Mouse (Mus musculus) hindbrain, embryonic 13.5 days (tissue): ENCODE data around the gene C1rl. TPM values are rescaled to one million over a fixed set of nuclear protein-coding genes. Genes with fewer than 3 reads are reported as not detected.

Experiments used
- ATAC-seq: fragments of 200-750 bp; cut with Nextera tagmentation; 2 replicates; pipeline ENCODE4 v1.8.0; 2017; ENCODE audit warnings: moderate TSS enrichment; ENCODE audit not compliant: low FRiP score
- H3K27ac ChIP-seq: fragments of 300-500 bp; sonication (generic); 2 replicates; pipeline ENCODE4 v1.5.1; 2015; ENCODE audit warnings: inconsistent platforms, mild to moderate bottlenecking, moderate library complexity
- H3K27me3 ChIP-seq: fragments of 300-500 bp; sonication (generic); 2 replicates; pipeline ENCODE4 v1.6.1; 2015; ENCODE audit warnings: mild to moderate bottlenecking, inconsistent platforms
- H3K36me3 ChIP-seq: fragments of 300-500 bp; sonication (generic); 2 replicates; pipeline ENCODE4 v1.6.1; 2015; ENCODE audit warnings: mild to moderate bottlenecking, inconsistent platforms
- H3K4me1 ChIP-seq: fragments of 300-500 bp; sonication (generic); replicated peaks from 2 replicates; pipeline ENCODE4 v1.6.1; 2015; ENCODE audit warnings: inconsistent platforms
- H3K4me2 ChIP-seq: fragments of 300-500 bp; sonication (generic); 2 replicates; pipeline ENCODE4 v1.6.1; 2015; ENCODE audit warnings: inconsistent platforms, mild to moderate bottlenecking, moderate library complexity
- H3K4me3 ChIP-seq: fragments of 300-500 bp; sonication (generic); 2 replicates; pipeline ENCODE4 v1.5.1; 2015; ENCODE audit warnings: mild to moderate bottlenecking, inconsistent platforms
- H3K9ac ChIP-seq: fragments of 300-500 bp; sonication (generic); 2 replicates; pipeline ENCODE4 v1.6.1; 2015; ENCODE audit warnings: mild to moderate bottlenecking, inconsistent platforms
- H3K9me3 ChIP-seq: fragments of 300-500 bp; sonication (generic); 2 replicates; pipeline ENCODE4 v1.6.1; 2016; ENCODE audit warnings: inconsistent platforms
- WGBS: fragments of 180-500 bp; shearing (Covaris S2); methylation state at CpG from one replicate; pipeline ENCODE4 v1.1.7; 2015; 5-methylcytosine and 5-hydroxymethylcytosine counted together
- polyA plus RNA-seq: library from polyadenylated mRNA; unstranded; fragments of >200 nt; fragmentation: Nextera tagmentation; extraction: Ambion mirVana; gene quantifications from 2 replicates; pipeline ENCODE4 v1.2.1, GENCODE M21; 2015

Gene C1rl
- polyA plus RNA-seq = 0.32 TPM in 2 replicates

DNA sequence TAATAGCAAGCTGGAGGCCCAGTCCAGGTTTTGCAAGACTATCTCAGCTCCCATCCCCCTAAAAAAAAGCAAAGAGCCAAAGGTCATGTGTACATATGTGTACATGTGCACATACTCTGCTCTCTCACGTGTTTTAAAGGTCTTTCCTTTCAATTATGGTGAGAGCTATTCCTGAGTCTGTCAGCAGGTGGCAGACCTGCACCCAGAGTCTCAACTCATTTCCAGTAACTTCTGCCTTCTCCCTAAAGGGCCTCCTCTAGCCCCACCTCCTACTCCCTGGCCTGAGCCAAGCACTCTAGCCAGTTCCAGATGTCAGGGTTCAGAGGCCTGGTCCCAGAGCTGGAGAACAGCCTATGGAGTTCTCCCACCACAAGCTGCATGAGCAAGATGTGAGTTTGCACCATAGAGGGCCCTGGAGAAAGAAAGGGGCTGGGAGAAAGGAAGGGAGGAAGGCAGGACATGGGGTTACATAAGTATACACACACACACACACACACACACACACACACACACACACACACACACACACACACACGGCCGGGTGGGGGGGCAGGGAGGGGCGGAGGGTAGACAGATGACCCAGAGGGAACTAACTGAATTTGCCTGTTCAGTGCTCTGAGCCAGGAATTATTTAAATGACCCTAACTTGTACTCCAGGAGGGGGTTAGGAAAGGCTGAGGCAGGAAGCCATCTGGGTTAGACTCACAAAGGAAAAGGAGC, at the start of gene C1rl:
Gene C1rl, plus strand, starts transcription at position 272 of the 720 bp plus-strand sequence.
- Histone ChIP-seq H3K36me3 (no peaks in the 10 kb centered on the region), H3K4me3 (no peak within 1 kb of the TSS), H3K27ac (no peak within 1 kb of the TSS), H3K4me1 (no peaks in the 10 kb centered on the region), H3K4me2 (no peak within 1 kb of the TSS), H3K9ac (no peak within 1 kb of the TSS), H3K27me3 (no peaks in the 10 kb centered on the region), H3K9me3 (no peaks in the 10 kb centered on the region)
- ATAC-seq = peak; percentile 77
- 49% methylated on average over 3 of the region's 4 CpGs for WGBS

DNA sequence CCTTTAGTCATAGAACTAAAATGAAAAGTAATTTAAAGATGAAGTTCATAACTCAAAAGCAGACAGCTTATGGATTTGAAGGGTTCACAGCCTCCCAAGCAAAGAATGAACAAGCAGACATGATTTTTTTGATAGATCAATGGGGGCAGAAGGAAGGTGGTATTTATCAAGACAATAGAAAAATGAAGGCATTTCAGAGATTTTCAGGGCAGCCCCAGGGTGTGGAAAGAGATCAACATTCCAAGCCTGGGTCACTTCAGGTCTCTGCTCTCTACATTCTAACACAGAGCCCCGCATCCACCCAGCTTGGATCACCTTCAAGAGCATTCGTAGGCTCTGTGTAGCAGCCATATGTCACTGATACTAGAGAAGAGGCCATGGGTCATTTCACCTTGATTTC, 49.6 kb upstream of the C1rl start:
- Histone ChIP-seq H3K4me1 (no peaks in the 10 kb centered on the region), H3K4me3 (no peak overlapping the region), H3K27me3 (no peaks in the 10 kb centered on the region), H3K27ac (no peak overlapping the region), H3K9me3 (no peaks in the 10 kb centered on the region), H3K9ac (no peak overlapping the region), H3K4me2 (no peak overlapping the region), H3K36me3 (peaks cover 62% of the 10 kb centered on the region)
- 90% methylated on average over 2 of the region's 2 CpGs for WGBS
- ATAC-seq = no peak

DNA sequence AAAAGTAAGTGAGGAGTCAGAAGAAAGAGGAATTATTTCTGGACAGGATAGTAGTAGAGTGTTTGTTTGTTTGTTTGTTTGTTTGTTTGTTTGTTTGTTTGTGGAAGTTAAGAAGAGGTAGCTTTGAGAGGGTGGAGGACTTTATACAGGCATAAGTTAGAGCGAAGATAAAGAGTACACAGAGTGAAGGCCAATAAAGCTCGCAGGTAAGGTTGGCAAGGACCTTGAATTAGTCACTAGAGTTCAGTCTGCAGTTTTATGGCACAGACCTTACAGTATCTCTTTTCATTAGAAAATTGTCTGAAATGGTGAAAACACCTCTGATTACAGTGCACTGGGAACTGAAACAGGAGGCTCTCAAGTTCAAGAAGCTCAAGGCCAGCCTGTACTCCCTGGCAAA, 46.9 kb upstream of the C1rl start:
- no peak overlapping the region for H3K4me3 ChIP-seq
- peaks cover 66% of the 10 kb centered on the region for H3K36me3 ChIP-seq
- no peaks in the 10 kb centered on the region for H3K27me3 ChIP-seq
- no peak overlapping the region for H3K9ac ChIP-seq
- H3K27ac ChIP-seq = no peak overlapping the region
- no peak overlapping the region for H3K4me2 ChIP-seq
- H3K4me1 ChIP-seq = no peaks in the 10 kb centered on the region
- no peaks in the 10 kb centered on the region for H3K9me3 ChIP-seq
- ATAC-seq = no peak
- WGBS = 97% methylated on average over 2 of the region's 2 CpGs

DNA sequence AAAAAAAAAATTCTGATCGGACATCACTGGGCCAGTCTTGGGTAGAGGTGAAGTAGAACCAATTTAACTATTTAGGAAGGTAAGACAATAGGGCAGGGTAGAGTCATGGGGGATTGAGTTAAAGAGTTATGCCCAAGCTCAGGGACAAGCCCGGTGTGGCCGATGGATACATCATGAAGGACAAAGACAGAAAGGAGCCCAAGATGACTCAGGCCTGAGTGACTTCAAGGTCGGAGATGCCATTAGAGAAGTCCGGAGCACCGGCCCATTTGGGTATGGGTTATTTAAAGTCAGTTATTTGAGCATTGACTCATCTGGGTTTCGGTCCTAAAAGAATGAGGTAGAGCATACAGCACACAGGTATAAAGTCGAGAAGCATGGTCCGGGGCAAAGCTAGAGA, 46.5 kb upstream of the C1rl start:
- no peaks in the 10 kb centered on the region for H3K9me3 ChIP-seq
- H3K9ac ChIP-seq = no peak overlapping the region
- no peaks in the 10 kb centered on the region for H3K4me1 ChIP-seq
- no peaks in the 10 kb centered on the region for H3K27me3 ChIP-seq
- no peak overlapping the region for H3K27ac ChIP-seq
- H3K36me3 ChIP-seq = peaks cover 66% of the 10 kb centered on the region
- no peak overlapping the region for H3K4me2 ChIP-seq
- H3K4me3 ChIP-seq = no peak overlapping the region
- ATAC-seq = no peak
- 97% methylated on average over 9 of the region's 9 CpGs for WGBS

DNA sequence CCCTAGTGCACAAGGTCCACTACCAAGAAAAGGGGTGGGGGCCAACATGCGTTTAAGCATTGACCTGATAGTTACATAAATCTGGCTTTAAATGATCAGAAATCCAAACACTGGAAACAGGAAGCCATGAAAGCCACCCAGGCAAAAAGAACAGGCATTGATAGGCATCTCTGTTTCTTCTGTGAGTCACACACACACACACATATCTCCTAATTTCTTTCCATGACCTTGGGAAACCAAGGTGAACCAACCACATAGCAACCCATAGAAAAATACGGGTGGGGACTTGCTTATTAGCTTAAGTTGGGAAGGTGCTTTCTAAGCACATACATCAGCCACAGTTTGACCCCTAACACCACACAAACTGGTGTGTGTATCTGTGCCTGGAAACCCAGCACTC, 45.6 kb upstream of the C1rl start:
- H3K9ac ChIP-seq = no peak overlapping the region
- H3K4me2 ChIP-seq = no peak overlapping the region
- H3K36me3 ChIP-seq = peaks cover 62% of the 10 kb centered on the region
- H3K9me3 ChIP-seq = no peaks in the 10 kb centered on the region
- no peaks in the 10 kb centered on the region for H3K27me3 ChIP-seq
- 90% methylated on average over 2 of the region's 2 CpGs for WGBS
- no peak overlapping the region for H3K4me3 ChIP-seq
- ATAC-seq = no peak
- H3K4me1 ChIP-seq = no peaks in the 10 kb centered on the region
- no peak overlapping the region for H3K27ac ChIP-seq

DNA sequence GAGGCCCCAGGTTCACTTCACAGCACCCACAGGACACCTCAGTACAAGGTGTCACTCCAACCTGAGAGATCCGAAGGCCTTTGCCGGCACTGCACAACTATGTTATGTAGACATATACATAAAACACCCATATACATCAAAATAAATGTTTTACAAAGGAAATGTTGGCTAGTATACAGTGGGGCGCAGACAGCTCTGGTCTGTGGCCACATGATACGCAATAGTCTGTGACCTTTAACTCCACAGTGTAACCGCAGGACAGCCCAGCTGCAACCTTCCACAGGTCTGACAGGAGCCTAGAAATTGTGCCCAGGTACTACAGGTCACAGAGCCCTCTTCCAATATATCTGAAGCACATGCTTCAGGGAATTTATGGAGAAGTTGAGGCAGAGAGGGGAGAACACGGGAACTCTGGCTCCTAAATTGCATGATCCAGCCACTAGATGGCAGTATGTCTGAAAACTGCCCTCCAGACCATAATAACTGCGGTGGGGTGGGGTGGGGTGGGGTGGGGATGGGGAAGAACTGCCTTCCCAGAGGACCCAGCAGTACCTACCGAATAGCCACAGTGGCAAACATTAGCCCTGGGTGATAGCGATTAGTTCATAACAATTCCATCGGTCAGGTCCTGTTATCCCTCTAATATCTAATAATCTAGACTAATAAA, 44.6 kb upstream of the C1rl start:
- no peak overlapping the region for H3K4me3 ChIP-seq
- H3K9me3 ChIP-seq = no peaks in the 10 kb centered on the region
- H3K27ac ChIP-seq = no peak overlapping the region
- no peak for ATAC-seq
- no peaks in the 10 kb centered on the region for H3K4me1 ChIP-seq
- H3K9ac ChIP-seq = no peak overlapping the region
- H3K27me3 ChIP-seq = no peaks in the 10 kb centered on the region
- no peak overlapping the region for H3K4me2 ChIP-seq
- H3K36me3 ChIP-seq = peaks cover 66% of the 10 kb centered on the region
- WGBS = 77% methylated on average over 10 of the region's 10 CpGs

DNA sequence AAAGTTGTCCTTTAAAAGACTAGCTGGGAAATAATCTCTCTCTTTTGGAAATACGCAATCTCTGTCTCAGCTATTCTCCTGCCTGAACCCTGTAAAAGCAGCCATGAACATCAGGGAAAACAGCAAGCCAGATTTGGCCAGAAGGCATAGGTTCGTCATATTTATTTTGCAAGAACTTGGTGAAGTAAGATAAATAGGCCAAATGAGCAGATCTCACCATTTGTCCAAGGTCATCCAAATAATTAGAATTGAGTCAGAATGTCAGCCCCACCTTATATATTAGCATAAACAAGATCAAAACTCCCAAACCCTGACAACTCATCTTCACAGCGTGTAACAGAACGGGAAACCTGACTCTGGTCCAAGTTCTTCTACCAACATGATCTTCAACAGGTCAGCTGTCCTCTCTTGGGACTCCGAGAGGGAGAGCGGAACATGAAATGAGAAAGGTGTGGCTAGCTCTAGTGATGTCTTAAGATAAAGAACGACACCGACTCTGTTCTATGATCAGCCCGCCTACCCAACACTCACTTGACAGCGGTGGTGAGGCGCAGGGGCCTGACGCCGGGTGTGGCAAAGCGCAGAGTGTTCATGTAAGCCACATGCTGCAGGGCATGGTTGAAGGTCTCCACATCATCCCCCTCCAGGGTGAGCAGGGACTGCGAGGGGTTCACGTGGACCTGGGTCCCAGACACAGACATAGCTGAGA, 43.8 kb upstream of the C1rl start:
- no peak overlapping the region for H3K4me3 ChIP-seq
- peaks cover 58% of the 10 kb centered on the region for H3K36me3 ChIP-seq
- H3K9ac ChIP-seq = no peak overlapping the region
- no peak overlapping the region for H3K4me2 ChIP-seq
- H3K9me3 ChIP-seq = no peaks in the 10 kb centered on the region
- no peaks in the 10 kb centered on the region for H3K4me1 ChIP-seq
- H3K27ac ChIP-seq = no peak overlapping the region
- 95% methylated on average over 16 of the region's 16 CpGs for WGBS
- ATAC-seq = 0 out of 2 replicates have a peak, but pooled peaks have one; percentile 4
- no peaks in the 10 kb centered on the region for H3K27me3 ChIP-seq

DNA sequence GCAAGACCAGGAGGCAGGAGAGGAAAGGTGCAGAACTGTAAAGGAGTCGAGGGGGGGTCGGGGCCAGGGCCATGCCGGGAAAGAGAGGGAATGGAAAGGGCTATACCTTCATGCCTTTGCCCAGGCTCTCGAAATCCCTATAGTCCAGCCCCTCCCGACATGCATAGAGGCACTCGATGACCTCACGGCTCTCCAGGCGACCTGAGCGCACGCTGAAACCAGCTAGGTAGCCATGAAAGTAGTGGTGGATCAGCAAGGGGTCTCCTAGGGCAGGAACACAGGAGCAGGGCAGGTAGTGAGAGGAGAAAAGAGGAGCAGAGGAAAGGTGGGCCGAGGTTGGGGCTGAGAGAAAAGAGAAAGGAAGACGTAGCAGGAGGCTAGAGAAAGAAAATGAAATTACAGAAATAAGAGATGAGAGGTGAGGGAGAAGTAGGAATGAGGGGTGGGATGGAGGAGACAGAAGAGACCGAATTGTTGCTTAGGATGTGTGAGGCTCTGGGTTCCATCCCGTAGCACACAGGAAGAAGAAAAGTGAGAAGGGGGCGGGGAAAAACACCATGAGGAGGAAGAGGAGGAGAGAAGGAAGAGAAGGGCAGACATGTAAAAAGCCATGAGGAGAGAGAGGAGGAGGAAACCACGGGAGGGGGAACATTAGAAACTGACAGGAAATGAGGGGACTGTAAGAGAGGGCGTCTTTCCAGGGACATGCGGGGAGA, 43.1 kb upstream of the C1rl start:
- Histone ChIP-seq H3K4me2 (no peak overlapping the region), H3K36me3 (peaks cover 53% of the 10 kb centered on the region), H3K27me3 (no peaks in the 10 kb centered on the region), H3K9me3 (no peaks in the 10 kb centered on the region), H3K27ac (no peak overlapping the region), H3K4me1 (no peaks in the 10 kb centered on the region), H3K4me3 (no peak overlapping the region), H3K9ac (no peak overlapping the region)
- no peak for ATAC-seq
- 87% methylated on average over 18 of the region's 18 CpGs for WGBS

DNA sequence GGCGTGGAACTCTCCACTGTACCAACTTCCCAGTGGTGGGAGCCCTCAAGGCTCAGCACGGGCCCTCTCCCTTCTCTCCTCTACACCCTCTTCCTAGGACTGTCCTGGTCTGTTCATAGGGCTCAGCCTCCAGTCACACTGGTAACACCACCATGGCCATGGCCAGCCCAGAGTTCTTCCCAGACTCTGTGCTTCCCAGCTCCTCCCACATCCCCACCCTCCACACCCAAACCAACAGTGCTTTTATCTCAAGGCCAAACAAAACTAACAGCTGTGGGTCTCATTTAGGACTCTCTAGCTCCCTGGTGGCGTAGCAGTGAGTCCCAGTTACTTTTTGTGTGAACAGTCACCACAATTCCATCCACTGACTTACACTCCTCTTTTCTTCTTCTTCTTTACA, 40.9 kb upstream of the C1rl start:
- Histone ChIP-seq H3K36me3 (peaks cover 60% of the 10 kb centered on the region), H3K27ac (no peak overlapping the region), H3K4me3 (no peak overlapping the region), H3K9ac (no peak overlapping the region), H3K9me3 (no peaks in the 10 kb centered on the region), H3K27me3 (no peaks in the 10 kb centered on the region), H3K4me2 (no peak overlapping the region), H3K4me1 (no peaks in the 10 kb centered on the region)
- 93% methylated on average over 3 of the region's 3 CpGs for WGBS
- no peak for ATAC-seq

DNA sequence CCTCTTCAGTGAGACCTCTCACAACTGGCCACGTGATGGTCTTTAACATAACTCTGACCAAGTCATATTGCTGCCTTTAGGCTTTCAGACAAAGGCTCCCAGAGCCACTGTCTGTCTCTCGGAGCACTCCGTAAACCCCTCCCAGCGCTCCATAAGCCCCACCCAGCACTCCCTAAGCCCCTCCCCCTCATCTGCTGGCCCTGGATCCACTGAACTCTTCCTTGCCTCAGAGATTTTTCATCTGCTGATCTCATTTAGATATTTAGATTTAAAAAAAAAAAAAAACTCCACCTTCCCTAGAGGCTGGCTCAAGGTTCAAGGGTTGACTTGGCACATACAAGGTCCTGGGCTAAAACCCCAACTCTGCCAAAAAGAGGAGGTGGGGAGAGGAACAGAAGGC, 39.2 kb upstream of the C1rl start:
- peaks cover 64% of the 10 kb centered on the region for H3K36me3 ChIP-seq
- ATAC-seq = no peak

DNA sequence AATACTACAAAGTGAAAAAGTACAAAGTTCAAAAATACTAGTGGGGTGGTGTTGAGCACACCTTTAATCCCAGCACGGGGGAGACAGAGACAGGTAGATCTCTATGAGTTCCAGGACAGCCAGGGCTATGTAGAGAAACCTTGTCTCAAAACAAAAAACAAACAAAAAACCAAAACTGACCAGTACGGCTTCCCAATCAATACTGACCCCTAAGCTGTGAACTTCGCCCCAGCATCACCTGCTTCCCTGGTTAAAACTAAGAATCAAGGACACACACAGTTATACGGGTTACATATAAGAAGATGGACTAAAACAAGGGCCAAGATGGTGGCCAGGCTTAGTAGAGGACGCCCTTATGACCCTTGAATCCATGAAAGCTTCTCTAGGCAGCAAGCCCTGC, 36.7 kb upstream of the C1rl start:
- 95% methylated on average over 5 of the region's 5 CpGs for WGBS
- Histone ChIP-seq H3K4me2 (no peak overlapping the region), H3K9me3 (no peaks in the 10 kb centered on the region), H3K36me3 (peaks cover 59% of the 10 kb centered on the region), H3K4me1 (no peaks in the 10 kb centered on the region), H3K4me3 (no peak overlapping the region), H3K27ac (no peak overlapping the region), H3K27me3 (no peaks in the 10 kb centered on the region), H3K9ac (no peak overlapping the region)
- no peak for ATAC-seq

More for the DNA sequence above, 39.2 kb upstream of the C1rl start:
- Histone ChIP-seq H3K9ac (no peak overlapping the region), H3K4me3 (no peak overlapping the region), H3K27ac (no peak overlapping the region), H3K27me3 (no peaks in the 10 kb centered on the region), H3K4me2 (no peak overlapping the region), H3K9me3 (no peaks in the 10 kb centered on the region), H3K4me1 (no peaks in the 10 kb centered on the region)
- WGBS = 42% methylated on average over 4 of the region's 4 CpGs

DNA sequence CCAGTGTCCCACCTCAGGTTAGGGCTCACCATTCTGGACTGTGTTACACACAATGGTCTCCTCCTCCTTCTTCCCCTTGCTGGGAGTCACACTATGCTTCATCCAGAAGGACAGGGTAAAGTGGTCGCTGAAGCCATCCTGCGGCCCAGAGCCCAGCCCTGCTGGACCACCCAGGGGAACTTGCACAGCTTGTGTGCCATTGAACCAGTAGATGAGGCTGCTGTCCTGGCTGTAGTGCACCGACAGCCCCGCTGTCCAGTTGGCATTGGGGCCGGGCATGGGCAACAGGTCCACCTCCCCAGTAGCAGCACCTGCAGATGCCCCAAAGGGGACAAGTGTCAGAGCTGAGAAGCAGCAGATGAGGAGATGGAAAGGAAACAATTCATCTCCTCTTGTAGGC, 35.1 kb upstream of the C1rl start:
- 90% methylated on average over 5 of the region's 5 CpGs for WGBS
- ATAC-seq = no peak
- no peaks in the 10 kb centered on the region for H3K27me3 ChIP-seq
- no peak overlapping the region for H3K4me3 ChIP-seq
- no peak overlapping the region for H3K4me2 ChIP-seq
- H3K36me3 ChIP-seq = peaks cover 63% of the 10 kb centered on the region
- H3K9ac ChIP-seq = no peak overlapping the region
- peaks cover 11% of the 10 kb centered on the region for H3K4me1 ChIP-seq
- no peak overlapping the region for H3K27ac ChIP-seq
- H3K9me3 ChIP-seq = no peaks in the 10 kb centered on the region
